Mouse (Mus musculus): ENCODE measurements at regions not wholly inside any gene's neighbourhood (a gene's known extent, or its start where the extent isn't known, plus 50 kb on each side); places are given as distances from the start of the nearest gene placed in this dataset.

DNA sequence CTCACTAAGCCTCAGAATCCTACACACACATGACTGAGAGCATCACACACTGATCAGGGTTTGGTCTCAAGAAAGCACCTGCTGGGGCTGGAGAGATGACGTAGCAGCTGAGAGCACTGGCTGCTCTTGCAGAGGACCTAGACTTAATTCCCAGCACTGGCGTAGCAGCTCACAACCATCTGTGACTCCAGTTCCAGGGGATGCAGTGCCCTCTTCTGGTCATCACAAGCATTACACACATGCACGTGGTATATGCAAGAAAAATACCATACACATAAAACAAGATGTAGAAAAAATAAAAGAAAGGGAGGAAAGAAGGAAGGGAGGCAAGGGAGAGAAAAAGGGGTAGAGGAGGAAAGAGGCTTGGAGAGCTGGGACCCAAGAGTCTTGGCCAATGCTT is 98.8 kb upstream of the Tbx3 start:
- Histone ChIP-seq H3K36me3 (ENCODE audit: control insufficient read depth, insufficient read depth, low read length) (no peaks in the 10 kb centered on the region), H3K4me2 (replicated peaks; ENCODE audit: low read depth, low read length) (no peak overlapping the region), H3K27ac (ENCODE audit: low read depth, low read length) (no peak overlapping the region), H3K4me3 (ENCODE audit: low read length) (no peak overlapping the region), H3K4me1 (ENCODE audit: control insufficient read depth, insufficient read depth, low read length) (no peaks in the 10 kb centered on the region), H3K9ac (ENCODE audit: low read depth, low read length) (no peak overlapping the region), H3K27me3 (ENCODE audit: control insufficient read depth, insufficient read depth, low read length) (peaks cover 9% of the 10 kb centered on the region; the same call in 1 of the 2 replicates), H3K9me3 (ENCODE audit: control insufficient read depth, low read length) (peaks cover 12% of the 10 kb centered on the region; the same call in 1 of the 2 replicates)
- no peak for ATAC-seq (ENCODE audit: low FRiP score, low TSS enrichment)
- WGBS, result 97% methylated on average over 3 of the region's 3 CpGs

DNA sequence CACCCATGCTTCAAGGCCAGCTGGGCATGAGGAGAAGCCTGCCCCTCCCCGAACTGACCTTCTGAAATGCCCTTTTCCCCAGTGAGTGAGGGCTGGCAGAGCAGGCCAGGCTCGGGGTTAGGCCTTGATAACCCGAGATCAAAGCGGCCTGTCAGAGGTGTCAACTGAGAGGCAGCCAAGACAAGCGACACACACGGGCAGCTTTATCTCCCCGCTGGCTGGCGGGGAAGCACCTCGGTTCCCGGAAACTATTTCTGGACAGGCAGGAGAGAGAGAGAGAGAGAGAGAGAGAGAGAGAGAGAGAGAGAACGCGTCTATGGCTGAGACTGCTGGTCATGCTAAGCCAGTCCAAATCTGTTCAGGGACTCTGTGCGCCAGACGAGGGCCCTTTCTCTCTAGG is 95.3 kb upstream of the Tbx3 start:
- Histone ChIP-seq H3K9ac (ENCODE audit: low read depth, low read length) (no peak overlapping the region), H3K4me3 (ENCODE audit: low read length) (no peak overlapping the region), H3K4me2 (replicated peaks; ENCODE audit: low read depth, low read length) (no peak overlapping the region), H3K27ac (ENCODE audit: low read depth, low read length) (no peak overlapping the region), H3K4me1 (ENCODE audit: control insufficient read depth, insufficient read depth, low read length) (no peaks in the 10 kb centered on the region), H3K27me3 (ENCODE audit: control insufficient read depth, insufficient read depth, low read length) (no peaks in the 10 kb centered on the region), H3K36me3 (ENCODE audit: control insufficient read depth, insufficient read depth, low read length) (no peaks in the 10 kb centered on the region), H3K9me3 (ENCODE audit: control insufficient read depth, low read length) (peaks cover 12% of the 10 kb centered on the region; the same call in 1 of the 2 replicates)
- ATAC-seq (ENCODE audit: low FRiP score, low TSS enrichment), result no peak
- 10% methylated on average over 14 of the region's 14 CpGs for WGBS

DNA sequence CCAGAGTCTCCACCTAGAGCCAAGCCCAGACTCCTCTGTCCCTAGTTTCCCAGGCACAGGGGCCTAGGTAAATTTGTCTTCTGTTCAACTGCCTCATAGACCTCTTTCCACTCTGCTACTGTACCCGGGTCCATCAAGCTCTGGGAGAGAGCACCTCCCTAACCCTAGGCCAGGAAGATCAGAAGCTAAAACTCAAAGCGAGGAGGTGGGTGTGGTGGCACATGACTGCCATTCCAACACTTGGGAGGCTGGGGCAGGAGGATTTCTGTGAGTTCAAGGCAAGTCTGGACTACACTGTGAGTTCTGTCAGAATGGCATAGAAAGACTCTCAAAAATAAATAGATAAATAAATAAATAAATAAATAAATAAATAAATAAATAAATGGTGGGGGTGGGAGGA is 91.2 kb upstream of the Tbx3 start:
- H3K4me2 ChIP-seq (replicated peaks; ENCODE audit: low read depth, low read length), result no peak overlapping the region
- no peak for ATAC-seq (ENCODE audit: low FRiP score, low TSS enrichment)
- H3K4me1 ChIP-seq (ENCODE audit: control insufficient read depth, insufficient read depth, low read length), result no peaks in the 10 kb centered on the region
- no peak overlapping the region for H3K4me3 ChIP-seq (ENCODE audit: low read length)
- H3K9ac ChIP-seq (ENCODE audit: low read depth, low read length), result no peak overlapping the region
- no peak overlapping the region for H3K27ac ChIP-seq (ENCODE audit: low read depth, low read length)
- H3K36me3 ChIP-seq (ENCODE audit: control insufficient read depth, insufficient read depth, low read length), result no peaks in the 10 kb centered on the region
- 90% methylated on average over 2 of the region's 2 CpGs for WGBS
- no peaks in the 10 kb centered on the region; the same call in 1 of the 2 replicates for H3K9me3 ChIP-seq (ENCODE audit: control insufficient read depth, low read length)
- no peaks in the 10 kb centered on the region for H3K27me3 ChIP-seq (ENCODE audit: control insufficient read depth, insufficient read depth, low read length)

DNA sequence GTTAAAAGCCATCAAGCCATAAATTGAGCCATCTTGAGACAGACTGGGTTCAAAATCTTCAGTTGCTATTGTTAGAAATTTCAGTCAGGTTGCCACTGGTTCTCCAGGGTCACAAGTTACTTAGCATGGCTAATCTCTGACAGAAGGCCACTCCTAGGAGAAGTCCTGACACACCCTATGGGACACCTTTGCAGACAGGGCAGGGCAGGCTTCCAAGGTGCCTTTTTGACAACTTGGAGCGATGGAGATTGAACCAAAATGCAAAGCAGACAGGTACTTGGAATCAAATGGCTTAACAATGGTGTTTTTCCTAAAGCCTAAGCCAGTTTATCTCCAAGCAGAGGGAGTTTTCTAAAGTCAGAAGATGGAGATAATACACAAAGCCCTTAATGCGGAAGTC is 90.7 kb upstream of the Tbx3 start:
- no peaks in the 10 kb centered on the region for H3K27me3 ChIP-seq (ENCODE audit: control insufficient read depth, insufficient read depth, low read length)
- 100% methylated on average over 2 of the region's 2 CpGs for WGBS
- no peak overlapping the region for H3K9ac ChIP-seq (ENCODE audit: low read depth, low read length)
- no peak for ATAC-seq (ENCODE audit: low FRiP score, low TSS enrichment)
- no peak overlapping the region for H3K27ac ChIP-seq (ENCODE audit: low read depth, low read length)
- H3K4me3 ChIP-seq (ENCODE audit: low read length), result no peak overlapping the region
- no peak overlapping the region for H3K4me2 ChIP-seq (replicated peaks; ENCODE audit: low read depth, low read length)
- H3K4me1 ChIP-seq (ENCODE audit: control insufficient read depth, insufficient read depth, low read length), result no peaks in the 10 kb centered on the region
- H3K9me3 ChIP-seq (ENCODE audit: control insufficient read depth, low read length), result no peaks in the 10 kb centered on the region
- no peaks in the 10 kb centered on the region for H3K36me3 ChIP-seq (ENCODE audit: control insufficient read depth, insufficient read depth, low read length)

DNA sequence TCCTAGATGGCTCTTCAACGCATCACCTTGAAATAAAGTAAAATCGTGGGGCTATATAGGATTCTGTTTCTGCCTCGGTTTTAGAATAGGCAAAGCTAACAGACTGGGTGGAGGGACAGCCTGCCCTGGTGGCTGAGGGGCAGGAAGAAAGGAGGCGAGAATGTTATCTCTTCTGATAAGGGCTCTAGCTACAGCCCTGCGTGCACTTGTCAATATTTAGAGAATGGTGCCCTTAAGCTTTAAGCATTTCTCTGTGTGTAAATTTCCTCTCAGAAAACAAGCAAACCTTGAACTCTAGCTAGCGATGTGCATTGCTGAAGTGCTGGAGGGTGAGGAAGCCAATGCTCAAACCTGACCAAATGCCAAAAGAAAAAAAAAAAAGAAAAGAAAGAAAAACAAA is 90.1 kb upstream of the Tbx3 start:
- Histone ChIP-seq H3K27me3 (ENCODE audit: control insufficient read depth, insufficient read depth, low read length) (no peaks in the 10 kb centered on the region), H3K4me2 (replicated peaks; ENCODE audit: low read depth, low read length) (no peak overlapping the region), H3K9ac (ENCODE audit: low read depth, low read length) (no peak overlapping the region), H3K27ac (ENCODE audit: low read depth, low read length) (no peak overlapping the region), H3K36me3 (ENCODE audit: control insufficient read depth, insufficient read depth, low read length) (no peaks in the 10 kb centered on the region), H3K4me3 (ENCODE audit: low read length) (no peak overlapping the region), H3K4me1 (ENCODE audit: control insufficient read depth, insufficient read depth, low read length) (no peaks in the 10 kb centered on the region), H3K9me3 (ENCODE audit: control insufficient read depth, low read length) (no peaks in the 10 kb centered on the region)
- WGBS, result 77% methylated on average over 6 of the region's 6 CpGs
- no peak for ATAC-seq (ENCODE audit: low FRiP score, low TSS enrichment)

DNA sequence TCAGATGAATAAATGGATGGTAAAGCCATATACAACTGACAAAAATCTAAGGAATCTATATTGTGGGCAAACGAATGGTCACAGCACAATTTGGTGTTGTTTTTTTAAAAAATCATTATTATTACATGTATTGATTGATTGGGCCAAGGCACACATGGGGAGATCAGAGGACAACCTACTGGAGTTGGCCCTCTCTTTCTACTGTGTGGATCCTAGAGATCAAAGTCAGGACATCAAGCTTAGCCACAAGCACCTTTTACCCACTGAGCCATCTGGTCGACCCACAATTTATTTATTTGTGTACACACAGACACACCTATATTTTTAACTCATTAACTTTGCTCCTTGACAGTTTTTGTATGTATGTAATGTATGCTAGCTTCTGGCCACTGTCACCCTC is 89.7 kb upstream of the Tbx3 start:
- no peaks in the 10 kb centered on the region for H3K9me3 ChIP-seq (ENCODE audit: control insufficient read depth, low read length)
- H3K4me1 ChIP-seq (ENCODE audit: control insufficient read depth, insufficient read depth, low read length), result no peaks in the 10 kb centered on the region
- H3K9ac ChIP-seq (ENCODE audit: low read depth, low read length), result no peak overlapping the region
- no peak overlapping the region for H3K4me2 ChIP-seq (replicated peaks; ENCODE audit: low read depth, low read length)
- no peak overlapping the region for H3K27ac ChIP-seq (ENCODE audit: low read depth, low read length)
- WGBS, result 76% methylated on average over 2 of the region's 2 CpGs
- no peaks in the 10 kb centered on the region for H3K27me3 ChIP-seq (ENCODE audit: control insufficient read depth, insufficient read depth, low read length)
- ATAC-seq (ENCODE audit: low FRiP score, low TSS enrichment), result no peak
- no peak overlapping the region for H3K4me3 ChIP-seq (ENCODE audit: low read length)
- no peaks in the 10 kb centered on the region for H3K36me3 ChIP-seq (ENCODE audit: control insufficient read depth, insufficient read depth, low read length)

DNA sequence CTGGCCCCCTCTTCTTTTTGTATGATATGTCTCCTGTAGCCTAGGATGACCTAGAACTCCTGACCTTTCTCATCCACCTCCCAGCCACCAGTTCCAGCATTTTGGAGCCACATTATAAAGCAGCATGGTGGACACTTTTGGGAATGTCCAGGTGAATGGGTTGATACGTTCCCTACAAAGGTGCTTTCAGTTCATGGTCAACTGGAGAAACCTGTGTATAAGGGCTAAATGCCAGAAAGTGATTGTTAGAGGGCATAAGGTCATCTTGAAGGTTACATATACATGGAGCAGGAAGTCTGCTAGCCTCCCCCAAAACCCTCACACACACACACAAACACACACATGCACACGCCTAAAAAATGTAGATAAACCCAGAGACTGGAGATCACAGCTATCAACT is 86.1 kb upstream of the Tbx3 start:
- Histone ChIP-seq H3K4me1 (ENCODE audit: control insufficient read depth, insufficient read depth, low read length) (no peaks in the 10 kb centered on the region), H3K9me3 (ENCODE audit: control insufficient read depth, low read length) (no peaks in the 10 kb centered on the region), H3K27me3 (ENCODE audit: control insufficient read depth, insufficient read depth, low read length) (no peaks in the 10 kb centered on the region), H3K4me3 (ENCODE audit: low read length) (no peak overlapping the region), H3K4me2 (replicated peaks; ENCODE audit: low read depth, low read length) (no peak overlapping the region), H3K27ac (ENCODE audit: low read depth, low read length) (no peak overlapping the region), H3K9ac (ENCODE audit: low read depth, low read length) (no peak overlapping the region), H3K36me3 (ENCODE audit: control insufficient read depth, insufficient read depth, low read length) (no peaks in the 10 kb centered on the region)
- no peak for ATAC-seq (ENCODE audit: low FRiP score, low TSS enrichment)
- WGBS, result 80% methylated on average over 2 of the region's 2 CpGs

DNA sequence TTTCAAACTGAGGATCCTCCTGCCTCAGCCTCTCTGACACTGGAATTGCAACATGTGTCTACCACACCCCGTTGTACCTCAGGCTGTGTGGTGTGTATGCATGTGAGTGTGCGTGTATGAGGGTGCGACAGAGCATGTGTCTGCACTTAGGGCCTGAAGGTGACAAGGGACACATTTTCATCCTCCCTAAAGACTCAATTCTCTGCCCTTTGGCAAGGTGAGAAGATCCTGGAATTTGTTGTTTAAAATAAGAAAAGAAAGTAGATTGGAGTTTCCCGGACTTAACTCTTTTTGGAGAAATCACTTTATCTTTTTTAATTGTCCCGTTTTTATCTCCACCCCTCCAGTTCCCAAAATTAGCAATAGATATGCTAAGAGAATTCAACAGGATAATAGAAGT is 85.6 kb upstream of the Tbx3 start:
- H3K4me2 ChIP-seq (replicated peaks; ENCODE audit: low read depth, low read length), result no peak overlapping the region
- no peaks in the 10 kb centered on the region for H3K27me3 ChIP-seq (ENCODE audit: control insufficient read depth, insufficient read depth, low read length)
- no peak for ATAC-seq (ENCODE audit: low FRiP score, low TSS enrichment)
- no peak overlapping the region for H3K4me3 ChIP-seq (ENCODE audit: low read length)
- 95% methylated on average over 5 of the region's 5 CpGs for WGBS
- H3K27ac ChIP-seq (ENCODE audit: low read depth, low read length), result no peak overlapping the region
- no peaks in the 10 kb centered on the region for H3K36me3 ChIP-seq (ENCODE audit: control insufficient read depth, insufficient read depth, low read length)
- H3K4me1 ChIP-seq (ENCODE audit: control insufficient read depth, insufficient read depth, low read length), result no peaks in the 10 kb centered on the region
- H3K9ac ChIP-seq (ENCODE audit: low read depth, low read length), result no peak overlapping the region
- no peaks in the 10 kb centered on the region for H3K9me3 ChIP-seq (ENCODE audit: control insufficient read depth, low read length)

DNA sequence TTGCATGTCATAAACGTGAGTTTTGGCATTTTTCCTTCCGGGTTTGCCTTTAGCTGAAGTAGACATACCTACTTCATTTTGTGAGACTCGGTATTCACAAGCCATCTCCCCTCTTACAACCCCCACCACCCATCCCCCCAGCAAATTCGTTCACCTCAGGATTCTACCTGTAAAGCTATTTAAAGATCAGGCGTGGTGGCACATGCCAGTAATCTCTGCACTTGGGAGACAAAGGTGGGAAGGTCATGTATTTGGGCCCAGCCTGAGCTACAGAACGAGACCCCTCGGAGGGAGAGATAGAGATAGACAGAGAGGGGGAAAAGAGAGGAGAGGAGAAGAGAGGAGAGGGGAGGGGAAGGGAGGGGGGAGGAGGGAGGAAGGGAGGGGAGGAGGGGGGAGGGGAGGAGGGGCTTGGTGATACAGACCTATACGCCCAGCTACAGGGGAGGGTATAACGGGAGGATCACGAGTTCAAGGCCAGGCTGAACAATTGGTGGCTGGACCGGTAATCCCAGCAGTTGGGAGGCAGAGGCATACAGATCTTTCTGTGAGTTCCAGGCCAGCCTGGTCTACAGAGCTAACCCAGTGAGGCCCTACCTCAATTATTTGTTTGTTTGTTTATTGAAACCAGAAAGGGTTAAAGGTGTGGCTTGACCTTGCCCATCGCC is 83.9 kb upstream of the Tbx3 start:
- WGBS, result 88% methylated on average over 12 of the region's 12 CpGs
- no peaks in the 10 kb centered on the region for H3K9me3 ChIP-seq (ENCODE audit: control insufficient read depth, low read length)
- H3K36me3 ChIP-seq (ENCODE audit: control insufficient read depth, insufficient read depth, low read length), result no peaks in the 10 kb centered on the region
- ATAC-seq (ENCODE audit: low FRiP score, low TSS enrichment), result no peak
- no peak overlapping the region for H3K9ac ChIP-seq (ENCODE audit: low read depth, low read length)
- no peaks in the 10 kb centered on the region for H3K27me3 ChIP-seq (ENCODE audit: control insufficient read depth, insufficient read depth, low read length)
- H3K4me2 ChIP-seq (replicated peaks; ENCODE audit: low read depth, low read length), result no peak overlapping the region
- no peak overlapping the region for H3K27ac ChIP-seq (ENCODE audit: low read depth, low read length)
- no peaks in the 10 kb centered on the region for H3K4me1 ChIP-seq (ENCODE audit: control insufficient read depth, insufficient read depth, low read length)
- no peak overlapping the region for H3K4me3 ChIP-seq (ENCODE audit: low read length)

Data from kidney, embryonic 14.5 days (tissue).